Mouse (Mus musculus) bone marrow, adult 2 months (tissue): ENCODE data around the gene Fut11.
A peak's percentile ranks its signal among the peaks of the same experiment; 100 is the strongest.

ENCODE experiments used
- CTCF ChIP-seq: fragments of 200-500 bp; IDR thresholded peaks from 2 replicates; pipeline ENCODE4 v1.5.1; 2011; ENCODE audit warnings: low read length, control low read depth; ENCODE audit not compliant: control insufficient read depth, insufficient read depth
- POLR2A ChIP-seq: fragments of 200-500 bp; IDR thresholded peaks from 2 replicates; pipeline ENCODE4 v1.6.1; 2011; ENCODE audit warnings: low read depth, mild to moderate bottlenecking, control low read depth, low read length, borderline replicate concordance; ENCODE audit not compliant: control insufficient read depth

DNA sequence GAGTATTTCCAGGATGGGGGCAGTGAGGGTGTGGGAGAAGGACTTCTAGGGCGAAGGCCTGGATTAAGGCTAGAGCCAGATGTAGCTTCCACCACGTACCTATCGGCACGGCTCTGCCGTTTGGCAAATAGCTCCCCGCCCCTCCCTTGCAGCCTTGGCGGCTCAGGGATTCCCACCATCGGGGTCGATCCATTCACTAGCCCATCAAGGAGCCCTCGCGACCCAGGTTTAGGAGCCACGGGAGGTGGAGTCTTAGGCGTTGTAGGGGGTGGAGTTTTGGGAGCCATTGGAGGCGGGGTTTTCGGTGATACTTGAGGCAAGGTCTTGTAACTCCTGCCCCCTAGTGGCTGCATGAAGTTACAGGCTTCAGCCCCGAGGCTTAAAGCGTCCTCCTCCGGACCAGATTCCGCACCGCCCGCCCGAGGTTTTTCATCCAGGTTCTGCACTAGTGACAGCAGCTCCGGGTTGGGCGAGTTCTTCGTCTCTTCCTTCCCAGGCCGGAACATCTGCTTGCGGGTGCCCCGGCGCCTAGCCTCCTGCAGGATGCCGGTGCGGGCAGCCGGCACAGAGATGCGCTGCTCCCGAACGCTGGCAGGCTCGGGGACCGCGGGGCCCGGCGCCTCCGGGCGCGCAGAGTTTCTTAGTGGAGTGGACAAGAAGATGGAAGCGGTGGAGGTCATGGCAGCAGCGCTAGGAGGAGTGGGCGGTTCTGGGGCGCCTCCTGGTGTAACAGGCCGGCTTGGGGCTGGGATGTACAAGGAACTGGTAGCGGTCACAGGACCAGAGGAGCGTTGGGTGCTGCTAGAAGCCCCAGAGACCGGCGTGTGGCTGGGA lies 33.7 kb upstream of the Fut11 start:
- TF ChIP-seq CTCF, result peak; percentile 90
- TF ChIP-seq POLR2A, result peak; percentile 30; the same call in 1 of the 2 replicates
